Mouse (Mus musculus): Measurements from ENCODE around the gene Yrdc. TPM values are rescaled to one million over a fixed set of nuclear protein-coding genes. Genes with fewer than 3 reads are reported as not detected.

The Yrdc gene
- total and polyA plus RNA-seq, 3 experiments, result 18.4 to 22.6 (median 21.6) TPM

DNA sequence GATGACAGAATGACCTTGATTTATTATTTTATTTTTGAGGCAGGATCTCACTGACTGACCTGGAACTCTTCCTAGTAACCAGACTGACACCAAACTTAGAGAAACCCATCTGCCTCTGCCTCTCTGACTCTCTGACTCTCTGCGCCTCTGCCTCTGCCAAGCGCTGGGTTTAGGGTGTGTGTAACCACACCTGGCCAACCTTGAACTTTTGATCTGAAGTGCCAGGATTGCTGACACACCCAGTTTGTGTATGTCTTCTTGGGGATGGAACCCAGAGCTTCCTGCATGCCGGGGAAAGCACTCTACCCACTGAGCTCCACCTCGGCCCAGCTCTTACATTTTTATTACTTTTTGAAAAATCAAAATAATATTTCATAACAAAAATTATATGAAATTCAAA is 31.6 kb upstream of the Yrdc start:
- H3K36me3 ChIP-seq (ENCODE audit: control insufficient read depth, insufficient read depth, low read length), result no peaks in the 10 kb centered on the region
- intact Hi-C loops (cut with DNase I), result no loop called here

GRCm38 (mm10) chr4:124824967-124825366 is 25.5 kb upstream of the Yrdc start:
- no peaks in the 10 kb centered on the region for H3K27me3 ChIP-seq (ENCODE audit: control insufficient read depth, insufficient read depth, low read length)
- intact Hi-C loops (cut with DNase I), result no loop called here
- no peak overlapping the region for H3K27ac ChIP-seq
- 86% methylated on average over 6 of the region's 6 CpGs for WGBS
- H3K79me2 ChIP-seq (replicated peaks; ENCODE audit: control insufficient read depth, insufficient read depth, low read length), result peaks cover 4% of the 10 kb centered on the region; the same call in 1 of the 2 replicates
- TF ChIP-seq CTCF (IDR thresholded peaks at IDR 0.05), result no peak
- TF ChIP-seq POLR2A (IDR thresholded peaks at IDR 0.05; ENCODE audit: insufficient read depth, low read depth, low read length), result no peak
- no peak for TF ChIP-seq EP300 (IDR thresholded peaks at IDR 0.05; ENCODE audit: insufficient read depth, low read depth, low read length)
- no peak for DNase-seq
- H3K4me3 ChIP-seq, result no peak overlapping the region
- no peak overlapping the region for H3K9ac ChIP-seq (ENCODE audit: low read depth, low read length)
- H3K4me1 ChIP-seq (ENCODE audit: control insufficient read depth, insufficient read depth, low read length), result no peaks in the 10 kb centered on the region
- H3K36me3 ChIP-seq (ENCODE audit: control insufficient read depth, insufficient read depth, low read length), result no peaks in the 10 kb centered on the region

More for the DNA sequence above, 31.6 kb upstream of the Yrdc start:
- no peak overlapping the region for H3K4me3 ChIP-seq
- no peak for DNase-seq
- 89% methylated on average over 4 of the region's 4 CpGs for WGBS
- no peak overlapping the region for H3K9ac ChIP-seq (ENCODE audit: low read depth, low read length)
- H3K4me1 ChIP-seq (ENCODE audit: control insufficient read depth, insufficient read depth, low read length), result peaks cover 7% of the 10 kb centered on the region; the same call in 1 of the 2 replicates
- TF ChIP-seq POLR2A (IDR thresholded peaks at IDR 0.05; ENCODE audit: insufficient read depth, low read depth, low read length) (no peak), CTCF (IDR thresholded peaks at IDR 0.05) (no peak), EP300 (IDR thresholded peaks at IDR 0.05; ENCODE audit: insufficient read depth, low read depth, low read length) (no peak)
- no peak overlapping the region for H3K27ac ChIP-seq
- H3K79me2 ChIP-seq (replicated peaks; ENCODE audit: control insufficient read depth, insufficient read depth, low read length), result peaks cover 4% of the 10 kb centered on the region; the same call in 1 of the 2 replicates
- H3K27me3 ChIP-seq (ENCODE audit: control insufficient read depth, insufficient read depth, low read length), result no peaks in the 10 kb centered on the region

DNA sequence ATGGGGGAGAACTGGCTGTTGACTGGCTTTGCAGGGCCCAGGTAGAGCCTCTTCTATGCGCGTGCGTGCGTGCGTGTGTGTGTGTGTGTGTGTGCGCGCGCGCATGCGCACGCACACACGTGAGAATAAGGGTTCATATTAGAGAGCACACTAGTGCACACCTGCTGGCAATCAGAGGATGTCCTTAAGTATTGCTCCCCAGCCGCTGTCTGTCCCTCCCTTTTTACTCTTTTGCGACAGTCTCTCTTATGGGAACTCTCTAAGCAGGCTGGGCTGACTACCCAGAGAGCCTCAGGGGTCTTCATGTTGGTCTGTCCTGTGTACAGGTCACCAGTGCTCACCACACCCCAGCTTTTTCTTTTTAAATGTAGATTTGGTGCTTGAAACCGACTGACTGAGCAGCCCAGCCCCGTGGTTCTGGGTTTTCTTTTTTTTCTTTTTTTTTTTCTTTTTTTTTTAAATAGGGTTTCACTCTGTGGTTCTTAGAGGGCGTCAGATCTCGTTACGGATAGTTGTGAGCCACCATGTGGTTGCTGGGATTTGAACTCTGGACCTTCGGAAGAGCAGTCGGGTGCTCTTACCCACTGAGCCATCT is 25.0 kb upstream of the Yrdc start:
- Histone ChIP-seq H3K79me2 (replicated peaks; ENCODE audit: control insufficient read depth, insufficient read depth, low read length) (no peaks in the 10 kb centered on the region), H3K4me1 (ENCODE audit: control insufficient read depth, insufficient read depth, low read length) (no peaks in the 10 kb centered on the region), H3K27me3 (ENCODE audit: control insufficient read depth, insufficient read depth, low read length) (no peaks in the 10 kb centered on the region), H3K27ac (no peak overlapping the region), H3K36me3 (ENCODE audit: control insufficient read depth, insufficient read depth, low read length) (no peaks in the 10 kb centered on the region), H3K9ac (ENCODE audit: low read depth, low read length) (no peak overlapping the region), H3K4me3 (no peak overlapping the region)
- no peak for DNase-seq
- WGBS, result 96% methylated on average over 21 of the region's 21 CpGs
- TF ChIP-seq POLR2A (IDR thresholded peaks at IDR 0.05; ENCODE audit: insufficient read depth, low read depth, low read length), result no peak
- TF ChIP-seq CTCF (IDR thresholded peaks at IDR 0.05), result no peak
- intact Hi-C loops (cut with DNase I), result no loop called here

DNA sequence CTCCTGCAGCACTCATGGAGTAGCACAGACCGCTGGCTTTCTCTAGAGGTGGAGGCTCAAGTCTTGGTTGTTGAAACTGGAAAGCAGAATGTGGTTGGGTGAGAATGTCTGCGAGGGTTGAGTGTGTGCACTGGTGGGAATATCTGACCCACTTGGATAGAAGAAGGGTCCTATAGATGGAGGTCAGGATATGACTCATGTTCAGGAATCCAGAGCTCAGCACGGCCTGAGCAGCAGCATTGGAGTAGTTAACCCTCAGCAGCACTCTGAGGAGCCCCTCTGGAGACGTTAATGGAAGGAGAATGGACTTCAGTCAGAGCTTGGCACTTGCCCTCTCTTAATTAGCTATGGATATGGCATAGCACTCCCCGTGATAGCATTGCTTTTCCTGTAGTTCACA is 20.8 kb upstream of the Yrdc start:
- no peaks in the 10 kb centered on the region for H3K36me3 ChIP-seq (ENCODE audit: control insufficient read depth, insufficient read depth, low read length)
- TF ChIP-seq POLR2A (IDR thresholded peaks at IDR 0.05; ENCODE audit: insufficient read depth, low read depth, low read length) (no peak), EP300 (IDR thresholded peaks at IDR 0.05; ENCODE audit: insufficient read depth, low read depth, low read length) (no peak), CTCF (IDR thresholded peaks at IDR 0.05) (no peak)
- intact Hi-C loops (cut with DNase I), result no loop called here

GRCm38 (mm10) chr4:124832796-124833195 is 17.7 kb upstream of the Yrdc start:
- intact Hi-C loops (cut with DNase I), result no loop called here
- Histone ChIP-seq H3K36me3 (ENCODE audit: control insufficient read depth, insufficient read depth, low read length) (no peaks in the 10 kb centered on the region), H3K79me2 (replicated peaks; ENCODE audit: control insufficient read depth, insufficient read depth, low read length) (no peaks in the 10 kb centered on the region), H3K27me3 (ENCODE audit: control insufficient read depth, insufficient read depth, low read length) (no peaks in the 10 kb centered on the region), H3K4me1 (ENCODE audit: control insufficient read depth, insufficient read depth, low read length) (no peaks in the 10 kb centered on the region), H3K4me3 (no peak overlapping the region), H3K9ac (ENCODE audit: low read depth, low read length) (no peak overlapping the region), H3K27ac (no peak overlapping the region)
- TF ChIP-seq CTCF (IDR thresholded peaks at IDR 0.05) (no peak), POLR2A (IDR thresholded peaks at IDR 0.05; ENCODE audit: insufficient read depth, low read depth, low read length) (no peak), EP300 (IDR thresholded peaks at IDR 0.05; ENCODE audit: insufficient read depth, low read depth, low read length) (no peak)
- no peak for DNase-seq
- 93% methylated on average over 10 of the region's 10 CpGs for WGBS

More for the DNA sequence above, 20.8 kb upstream of the Yrdc start:
- DNase-seq, result no peak
- no peak overlapping the region for H3K4me3 ChIP-seq
- no peaks in the 10 kb centered on the region for H3K79me2 ChIP-seq (replicated peaks; ENCODE audit: control insufficient read depth, insufficient read depth, low read length)
- 47% methylated on average over 5 of the region's 5 CpGs for WGBS
- no peaks in the 10 kb centered on the region for H3K27me3 ChIP-seq (ENCODE audit: control insufficient read depth, insufficient read depth, low read length)
- no peak overlapping the region for H3K27ac ChIP-seq
- H3K4me1 ChIP-seq (ENCODE audit: control insufficient read depth, insufficient read depth, low read length), result no peaks in the 10 kb centered on the region
- H3K9ac ChIP-seq (ENCODE audit: low read depth, low read length), result no peak overlapping the region

GRCm38 (mm10) chr4:124838035-124838700 is 12.3 kb upstream of the Yrdc start:
- Histone ChIP-seq H3K27ac (no peak overlapping the region), H3K27me3 (ENCODE audit: control insufficient read depth, insufficient read depth, low read length) (no peaks in the 10 kb centered on the region), H3K4me3 (no peak overlapping the region), H3K79me2 (replicated peaks; ENCODE audit: control insufficient read depth, insufficient read depth, low read length) (no peaks in the 10 kb centered on the region), H3K36me3 (ENCODE audit: control insufficient read depth, insufficient read depth, low read length) (no peaks in the 10 kb centered on the region), H3K4me1 (ENCODE audit: control insufficient read depth, insufficient read depth, low read length) (no peaks in the 10 kb centered on the region), H3K9ac (ENCODE audit: low read depth, low read length) (no peak overlapping the region)
- no peak for DNase-seq
- intact Hi-C loops (cut with DNase I), result no loop called here
- 79% methylated on average over 14 of the region's 14 CpGs for WGBS
- no peak for TF ChIP-seq POLR2A (IDR thresholded peaks at IDR 0.05; ENCODE audit: insufficient read depth, low read depth, low read length)
- no peak for TF ChIP-seq CTCF (IDR thresholded peaks at IDR 0.05)
- TF ChIP-seq EP300 (IDR thresholded peaks at IDR 0.05; ENCODE audit: insufficient read depth, low read depth, low read length), result no peak
